Mouse (Mus musculus) heart, embryonic 10.5 days (tissue): ENCODE measurements around the gene Cacna1e. TPM values are rescaled to one million over a fixed set of nuclear protein-coding genes. Genes with fewer than 3 reads are reported as not detected.

Experiments used
- DNase-seq: peaks from one replicate; pipeline ENCODE4 v3.0.0-alpha.2; 2017; ENCODE audit warnings: low spot score
- H3K27ac ChIP-seq: fragments of 300-500 bp; sonication (generic); 2 replicates; pipeline ENCODE4 v1.5.1; 2016; ENCODE audit warnings: mild to moderate bottlenecking
- H3K27me3 ChIP-seq: fragments of 300-500 bp; sonication (generic); 2 replicates; pipeline ENCODE4 v1.6.1; 2016; ENCODE audit warnings: mild to moderate bottlenecking; ENCODE audit not compliant: poor library complexity, insufficient read depth, severe bottlenecking
- H3K36me3 ChIP-seq: fragments of 300-500 bp; sonication (generic); 2 replicates; pipeline ENCODE4 v1.6.1; 2016; ENCODE audit warnings: mild to moderate bottlenecking, moderate library complexity
- H3K4me1 ChIP-seq: fragments of 300-500 bp; sonication (generic); 2 replicates; pipeline ENCODE4 v1.6.1; 2016; ENCODE audit warnings: mild to moderate bottlenecking
- H3K4me3 ChIP-seq: fragments of 300-500 bp; sonication (generic); 2 replicates; pipeline ENCODE4 v1.5.1; 2016; ENCODE audit warnings: mild to moderate bottlenecking, moderate library complexity
- H3K9me3 ChIP-seq: fragments of 300-500 bp; sonication (generic); 2 replicates; pipeline ENCODE4 v1.6.1; 2016; ENCODE audit warnings: mild to moderate bottlenecking, moderate library complexity
- WGBS: fragments of 180-500 bp; shearing (Covaris S2); methylation state at CpG from one replicate; pipeline ENCODE4 v1.1.7; 2016; 5-methylcytosine and 5-hydroxymethylcytosine counted together
- polyA plus RNA-seq: library from polyadenylated mRNA; unstranded; fragments of >200 nt; fragmentation: Nextera tagmentation; extraction: Ambion mirVana; gene quantifications from 2 replicates; pipeline ENCODE4 v1.2.1, GENCODE M21; 2016

The Cacna1e gene
- polyA plus RNA-seq, 1 experiment from 2014 or later, result 0.20 TPM

DNA sequence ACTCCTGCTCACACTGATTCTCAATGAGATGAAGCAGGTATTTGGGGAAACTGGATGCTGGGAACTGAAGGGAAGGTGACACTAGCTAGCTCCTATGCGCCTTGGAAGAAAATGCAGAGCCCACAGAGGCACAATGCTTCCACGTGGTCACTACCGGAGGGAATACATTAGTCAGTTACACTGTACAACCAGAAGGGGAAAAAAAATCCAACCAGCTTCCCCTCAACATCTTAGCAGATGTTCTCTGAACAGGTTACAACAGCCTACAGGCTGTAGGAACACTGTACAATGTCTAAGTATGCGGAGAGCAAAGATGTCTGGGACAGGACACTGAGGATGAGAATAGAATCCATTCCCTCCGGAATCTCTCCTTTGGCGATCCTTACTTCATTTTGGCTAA is 161.2 kb downstream of the Cacna1e start:
- peak; percentile 36 for DNase-seq
- peaks cover 27% of the 10 kb centered on the region for H3K4me1 ChIP-seq
- peaks cover 58% of the 10 kb centered on the region for H3K27me3 ChIP-seq
- WGBS, result 47% methylated on average over 6 of the region's 6 CpGs
- no peaks in the 10 kb centered on the region for H3K36me3 ChIP-seq
- peak overlapping the region; percentile 22 for H3K4me3 ChIP-seq
- no peak overlapping the region for H3K27ac ChIP-seq
- no peaks in the 10 kb centered on the region for H3K9me3 ChIP-seq

DNA sequence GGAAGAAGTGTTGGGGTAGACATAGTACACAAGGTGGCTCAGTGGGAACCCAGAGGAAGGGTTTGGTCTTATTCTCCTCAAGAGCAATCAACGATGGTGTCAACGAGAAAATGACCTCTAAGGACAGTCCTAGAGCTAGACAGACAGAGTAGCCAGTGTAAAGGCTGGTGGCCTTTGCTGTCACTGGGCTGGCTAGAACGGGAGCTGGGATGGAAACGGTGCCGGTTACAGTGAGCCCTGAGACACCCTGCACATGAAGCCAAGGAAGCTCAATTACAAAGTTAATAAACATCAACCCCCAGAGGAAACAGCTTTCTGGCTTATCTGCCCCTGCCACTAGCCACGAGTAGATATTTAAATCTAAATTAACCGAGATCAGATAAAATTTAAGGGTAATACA is 168.7 kb downstream of the Cacna1e start:
- WGBS, result 76% methylated on average over 7 of the region's 7 CpGs
- H3K4me1 ChIP-seq, result no peaks in the 10 kb centered on the region

DNA sequence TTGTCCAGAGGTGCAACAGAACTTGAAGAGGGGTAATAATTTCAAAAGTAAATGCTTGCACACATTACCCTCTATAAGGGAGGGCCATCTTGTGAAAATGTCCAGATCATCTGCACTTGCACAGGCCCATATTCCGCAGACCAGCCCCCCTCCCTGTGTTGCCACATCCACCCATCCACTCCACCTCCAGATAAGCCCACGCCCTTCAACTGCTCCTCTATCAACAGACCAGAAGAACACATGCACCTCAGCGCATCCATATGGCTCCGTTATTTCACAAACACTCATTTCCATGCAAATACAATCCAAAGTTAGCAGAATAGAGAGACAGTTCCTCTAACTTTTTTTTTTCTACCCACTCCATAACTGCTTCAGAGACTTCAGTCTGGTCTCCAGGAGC is 171.6 kb downstream of the Cacna1e start:
- Histone ChIP-seq H3K36me3 (no peaks in the 10 kb centered on the region), H3K4me3 (no peak overlapping the region), H3K9me3 (no peaks in the 10 kb centered on the region), H3K27ac (no peak overlapping the region), H3K4me1 (no peaks in the 10 kb centered on the region), H3K27me3 (no peaks in the 10 kb centered on the region)
- no peak for DNase-seq
- 82% methylated on average over 4 of the region's 4 CpGs for WGBS

More for the DNA sequence above, 168.7 kb downstream of the Cacna1e start:
- H3K27ac ChIP-seq, result no peak overlapping the region
- no peaks in the 10 kb centered on the region for H3K27me3 ChIP-seq
- H3K36me3 ChIP-seq, result no peaks in the 10 kb centered on the region
- DNase-seq, result no peak
- H3K9me3 ChIP-seq, result no peaks in the 10 kb centered on the region
- no peak overlapping the region for H3K4me3 ChIP-seq

DNA sequence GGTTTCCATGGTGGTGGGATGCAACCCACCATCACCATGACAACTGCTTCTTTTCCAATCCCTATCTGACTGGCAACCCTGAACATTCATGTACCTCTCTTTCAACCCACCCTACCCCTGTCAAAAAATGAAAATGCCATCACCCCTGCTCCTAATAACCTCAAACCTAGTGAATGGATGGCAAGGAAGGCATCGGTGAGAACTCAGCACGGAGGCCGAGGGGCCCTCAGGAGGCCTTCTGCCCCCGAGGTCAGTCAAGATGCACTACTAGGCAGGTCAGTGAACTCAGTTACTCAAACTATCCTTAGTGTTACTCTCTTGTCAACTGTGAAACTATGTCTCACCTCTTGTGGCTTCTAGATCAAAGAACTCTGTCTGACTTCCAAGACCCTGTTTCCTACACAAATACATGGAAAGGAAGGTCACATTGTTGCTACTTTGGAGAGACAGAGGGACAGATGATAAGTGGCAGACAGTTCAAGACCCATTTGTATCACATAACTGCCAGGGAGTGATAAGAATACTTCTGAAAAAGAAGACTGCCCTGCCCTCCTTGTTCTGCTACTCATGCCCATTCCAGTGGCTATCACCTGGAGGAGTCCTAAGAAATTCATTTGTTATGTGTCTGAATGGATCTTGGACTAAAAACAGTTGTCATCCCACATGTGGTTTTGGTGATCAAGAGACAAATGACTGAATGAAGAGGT is 176.6 kb downstream of the Cacna1e start:
- Histone ChIP-seq H3K4me1 (peaks cover 13% of the 10 kb centered on the region; the same call in 1 of the 2 replicates), H3K27me3 (no peaks in the 10 kb centered on the region), H3K4me3 (no peak overlapping the region), H3K9me3 (no peaks in the 10 kb centered on the region), H3K36me3 (no peaks in the 10 kb centered on the region), H3K27ac (no peak overlapping the region)
- no peak for DNase-seq
- WGBS, result 81% methylated on average over 4 of the region's 4 CpGs

DNA sequence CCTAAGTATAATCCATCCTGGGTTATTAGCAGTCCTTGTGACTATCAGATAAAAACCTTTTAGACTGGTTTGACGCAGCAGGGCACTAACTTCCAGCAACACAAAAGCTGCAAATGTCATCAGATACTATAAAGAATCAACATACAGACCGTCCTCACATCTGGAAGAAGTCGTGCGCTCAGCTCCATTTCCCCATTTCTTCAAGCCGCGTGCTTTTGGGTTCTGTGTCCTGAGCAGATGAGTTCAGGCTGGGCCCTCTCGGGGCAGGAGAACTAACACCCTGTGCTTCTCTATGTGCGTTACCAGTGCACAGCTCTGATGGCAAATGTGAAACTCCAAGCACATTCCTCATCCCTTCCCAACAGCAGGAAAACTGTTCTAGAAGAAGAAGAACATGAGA is 177.3 kb downstream of the Cacna1e start:
- Histone ChIP-seq H3K27me3 (no peaks in the 10 kb centered on the region), H3K4me3 (no peak overlapping the region), H3K36me3 (no peaks in the 10 kb centered on the region), H3K4me1 (peaks cover 13% of the 10 kb centered on the region; the same call in 1 of the 2 replicates), H3K27ac (no peak overlapping the region), H3K9me3 (no peaks in the 10 kb centered on the region)
- WGBS, result 82% methylated on average over 8 of the region's 8 CpGs
- DNase-seq, result no peak

DNA sequence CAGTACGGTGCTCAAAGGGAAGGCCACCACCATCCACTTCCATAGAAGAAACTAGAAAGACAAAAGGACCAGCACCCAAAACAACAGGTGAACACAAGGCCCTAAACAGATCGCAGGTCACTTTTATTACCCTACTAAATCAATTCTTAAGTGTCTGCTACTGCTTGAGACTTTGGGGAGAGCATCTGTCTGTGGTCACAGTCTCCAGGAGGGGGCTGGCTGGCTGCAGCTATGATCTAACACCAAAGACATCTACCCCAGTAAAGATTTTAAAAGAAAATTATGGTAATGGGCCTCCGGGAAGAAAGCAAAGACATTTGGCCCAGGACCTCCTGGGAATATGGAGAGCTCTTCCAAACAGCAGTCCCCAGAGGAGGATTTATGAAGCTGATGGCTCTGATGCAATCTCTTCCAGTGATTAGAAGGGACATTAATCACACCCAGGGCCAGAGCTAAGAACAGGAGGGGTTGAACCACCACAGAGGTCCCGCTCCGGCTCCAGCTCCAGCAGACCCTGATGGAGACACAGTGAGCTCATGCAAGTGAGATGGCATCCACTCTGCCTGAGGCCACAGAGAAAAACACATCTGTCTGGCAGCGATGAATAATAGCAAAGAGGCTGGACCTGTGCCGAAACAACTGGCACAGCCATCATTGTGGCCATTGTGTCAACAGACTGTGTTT is 178.3 kb downstream of the Cacna1e start:
- Histone ChIP-seq H3K9me3 (no peaks in the 10 kb centered on the region), H3K4me3 (no peak overlapping the region), H3K36me3 (no peaks in the 10 kb centered on the region), H3K4me1 (peaks cover 13% of the 10 kb centered on the region; the same call in 1 of the 2 replicates), H3K27me3 (no peaks in the 10 kb centered on the region), H3K27ac (no peak overlapping the region)
- no peak for DNase-seq
- WGBS, result 83% methylated on average over 7 of the region's 7 CpGs

DNA sequence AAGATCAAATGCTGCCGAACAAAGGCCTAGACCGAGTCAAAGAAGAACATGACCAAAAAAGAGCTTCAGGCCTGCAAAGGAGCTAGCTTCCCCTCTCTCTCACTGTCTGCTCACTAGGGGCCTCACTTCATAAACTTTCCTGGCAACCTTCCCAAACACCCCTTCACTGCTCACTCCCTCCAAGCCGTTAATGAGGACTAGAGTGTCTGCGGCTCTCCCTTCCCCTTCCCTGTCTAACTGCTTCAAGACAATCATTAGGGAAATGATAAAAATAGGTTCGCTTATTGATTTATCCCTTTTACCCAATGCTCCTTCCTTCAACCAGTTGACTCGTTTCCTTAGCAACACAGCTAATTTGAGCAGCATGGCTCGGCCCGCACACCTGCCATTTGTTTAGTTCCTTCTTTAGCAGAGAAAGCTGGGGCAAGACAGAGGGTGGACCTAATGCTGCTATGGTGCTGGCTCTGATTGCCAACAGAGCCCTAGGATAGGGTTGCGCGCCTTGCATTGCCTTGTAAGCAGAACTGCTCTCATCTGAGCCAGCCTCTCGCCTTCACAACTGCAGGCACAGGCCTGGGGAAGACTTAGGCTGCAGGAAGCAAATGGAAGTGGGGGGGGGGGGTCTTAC is 179.6 kb downstream of the Cacna1e start:
- peaks cover 13% of the 10 kb centered on the region; the same call in 1 of the 2 replicates for H3K4me1 ChIP-seq
- DNase-seq, result no peak
- H3K27me3 ChIP-seq, result no peaks in the 10 kb centered on the region
- 67% methylated on average over 11 of the region's 11 CpGs for WGBS
- H3K36me3 ChIP-seq, result no peaks in the 10 kb centered on the region
- H3K27ac ChIP-seq, result no peak overlapping the region
- H3K4me3 ChIP-seq, result no peak overlapping the region
- no peaks in the 10 kb centered on the region for H3K9me3 ChIP-seq

DNA sequence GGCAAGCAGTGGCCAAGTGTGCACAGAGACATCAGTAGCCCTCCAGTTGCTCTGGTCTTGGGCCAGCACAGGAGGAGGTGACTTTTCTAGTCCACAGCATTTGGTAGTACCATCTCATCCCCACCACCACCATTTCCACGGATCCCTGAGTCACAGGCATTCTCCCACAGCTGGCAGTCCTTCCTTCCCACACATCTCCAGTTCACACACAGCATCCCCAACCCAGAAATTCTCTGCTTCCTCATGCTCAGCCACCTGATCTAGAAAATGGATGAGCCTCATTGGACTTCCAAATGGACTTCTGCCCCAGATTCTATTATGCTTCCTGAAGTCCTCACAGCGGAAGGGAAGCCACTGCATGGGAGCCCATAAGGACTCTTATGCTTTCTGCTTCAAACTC is 181.7 kb downstream of the Cacna1e start:
- WGBS, result 79% methylated on average over 2 of the region's 2 CpGs
- no peaks in the 10 kb centered on the region for H3K9me3 ChIP-seq
- H3K4me1 ChIP-seq, result peaks cover 13% of the 10 kb centered on the region; the same call in 1 of the 2 replicates
- H3K27me3 ChIP-seq, result no peaks in the 10 kb centered on the region
- DNase-seq, result no peak
- no peaks in the 10 kb centered on the region for H3K36me3 ChIP-seq
- H3K4me3 ChIP-seq, result no peak overlapping the region
- H3K27ac ChIP-seq, result no peak overlapping the region

DNA sequence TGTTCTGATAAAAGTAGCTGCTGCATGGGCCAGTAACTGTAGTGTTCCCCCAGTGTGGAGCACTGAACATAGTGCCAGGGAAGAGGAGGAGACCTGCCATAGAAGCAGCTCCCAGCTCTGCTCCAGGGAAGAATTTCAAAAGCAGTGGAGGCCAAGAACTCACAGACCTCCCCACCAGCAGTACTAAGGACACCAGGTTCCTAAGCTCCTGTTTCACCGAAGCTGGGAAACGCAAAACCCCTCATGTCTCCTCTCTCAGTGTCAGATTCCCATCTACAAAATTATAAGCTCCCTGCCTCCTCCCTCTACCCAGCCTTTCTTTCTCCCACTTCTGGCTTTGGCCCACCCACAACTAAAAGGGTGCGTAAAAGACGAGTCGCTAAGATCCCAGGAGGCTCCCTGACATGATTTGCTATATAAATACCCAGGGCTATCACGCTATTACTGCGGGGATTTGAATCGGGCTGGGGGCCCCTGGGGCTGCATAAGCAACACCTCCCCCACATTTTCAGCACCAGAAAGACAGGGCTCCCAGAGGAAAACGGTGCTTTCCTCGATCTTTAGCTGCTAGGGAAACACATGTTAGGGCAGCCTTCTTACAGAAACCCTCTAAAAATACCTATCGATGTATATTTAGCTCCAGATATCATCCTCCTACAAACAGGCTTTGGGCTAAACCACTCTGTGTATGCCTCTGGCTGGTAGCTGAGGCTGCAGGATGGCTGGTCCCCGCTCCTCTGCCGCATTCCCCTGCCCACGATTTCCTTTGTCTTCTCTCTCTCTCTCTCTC is 195.2 kb downstream of the Cacna1e start:
- Histone ChIP-seq H3K9me3 (no peaks in the 10 kb centered on the region), H3K27ac (peak overlapping the region; percentile 6; the same call in 1 of the 2 replicates), H3K4me1 (peaks cover 16% of the 10 kb centered on the region), H3K27me3 (no peaks in the 10 kb centered on the region), H3K36me3 (no peaks in the 10 kb centered on the region), H3K4me3 (0 out of 2 replicates have a peak overlapping the region, but pooled peaks have one; percentile 15)
- WGBS, result 37% methylated on average over 14 of the region's 14 CpGs
- DNase-seq, result no peak

DNA sequence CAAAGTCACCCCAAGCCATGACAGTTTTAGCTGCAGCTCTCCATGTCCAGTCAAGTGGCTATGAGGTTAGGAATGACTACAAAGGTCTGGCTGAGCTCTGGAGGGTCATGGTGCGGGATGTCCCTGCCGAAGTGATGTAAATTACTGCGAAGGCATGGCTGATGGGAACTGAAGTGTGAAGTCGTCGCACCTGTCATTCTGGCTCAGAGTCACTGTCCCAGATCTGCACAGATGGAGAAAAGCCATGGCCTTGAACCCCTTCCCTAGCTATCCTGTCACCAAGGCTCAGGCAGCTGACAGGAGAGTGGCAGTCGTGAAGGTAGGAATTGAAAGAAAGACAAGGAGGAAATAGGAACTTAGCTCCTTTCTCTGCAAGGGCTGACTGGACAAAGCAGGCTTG is 197.4 kb downstream of the Cacna1e start:
- H3K4me1 ChIP-seq, result peaks cover 16% of the 10 kb centered on the region
- 69% methylated on average over 6 of the region's 6 CpGs for WGBS
- DNase-seq, result no peak
- H3K36me3 ChIP-seq, result no peaks in the 10 kb centered on the region
- H3K27ac ChIP-seq, result no peak overlapping the region
- H3K27me3 ChIP-seq, result no peaks in the 10 kb centered on the region
- no peak overlapping the region for H3K4me3 ChIP-seq
- no peaks in the 10 kb centered on the region for H3K9me3 ChIP-seq

DNA sequence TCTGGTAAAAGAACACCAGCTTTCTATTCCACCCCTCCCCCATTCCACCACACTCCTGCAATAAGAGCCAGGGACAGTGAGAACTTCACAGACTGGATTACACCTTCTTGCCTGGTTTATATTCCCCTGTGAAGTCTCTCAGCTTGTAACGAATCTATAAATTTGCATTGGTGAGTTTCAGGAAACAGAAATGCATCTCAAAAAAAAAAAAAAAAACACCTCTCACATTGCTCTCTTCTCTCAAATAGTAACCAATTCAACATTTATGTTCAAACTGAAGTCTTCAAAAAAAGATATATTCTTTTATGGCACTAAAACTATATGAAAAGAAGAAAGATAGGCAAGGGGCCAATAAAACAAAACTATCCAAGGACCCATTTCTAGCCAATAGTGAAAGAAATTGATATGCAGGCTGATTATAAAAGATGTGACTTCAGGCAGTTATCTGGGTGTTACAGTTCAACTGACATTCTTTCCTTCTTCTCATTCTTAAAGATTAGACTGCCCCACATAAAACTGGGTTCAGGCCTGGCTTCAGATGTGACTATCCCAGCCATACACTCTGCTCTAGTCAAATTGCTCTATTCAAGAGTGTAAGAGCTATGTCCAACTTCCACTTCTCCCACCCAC is 200.7 kb downstream of the Cacna1e start:
- WGBS, result 96% methylated on average over 1 of the region's 1 CpGs
- Histone ChIP-seq H3K27me3 (no peaks in the 10 kb centered on the region), H3K27ac (no peak overlapping the region), H3K9me3 (no peaks in the 10 kb centered on the region), H3K4me3 (no peak overlapping the region), H3K4me1 (peaks cover 10% of the 10 kb centered on the region; the same call in 1 of the 2 replicates), H3K36me3 (no peaks in the 10 kb centered on the region)
- DNase-seq, result no peak

DNA sequence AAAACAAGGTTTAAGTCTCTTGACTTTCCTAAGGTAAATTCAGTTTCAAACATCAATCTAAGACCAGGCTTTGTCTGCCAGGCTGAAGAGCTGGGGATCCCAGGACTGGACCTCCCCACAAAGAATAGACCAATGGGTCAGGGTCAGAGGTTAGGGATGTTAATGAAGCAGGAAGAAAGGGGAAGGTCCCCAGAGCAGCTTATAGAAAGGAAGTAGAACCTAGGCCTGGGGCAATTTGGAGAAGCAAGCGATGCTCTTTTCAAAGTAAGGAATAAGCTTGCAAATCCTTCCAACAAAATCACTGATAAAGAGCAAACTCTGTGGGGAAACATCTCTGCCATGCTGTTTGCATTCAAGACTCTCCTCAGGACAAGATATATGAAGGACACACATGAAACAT is 205.3 kb downstream of the Cacna1e start:
- no peaks in the 10 kb centered on the region for H3K27me3 ChIP-seq
- DNase-seq, result no peak
- 76% methylated on average over 1 of the region's 1 CpGs for WGBS
- H3K36me3 ChIP-seq, result no peaks in the 10 kb centered on the region
- H3K27ac ChIP-seq, result no peak overlapping the region
- no peaks in the 10 kb centered on the region for H3K9me3 ChIP-seq
- H3K4me3 ChIP-seq, result no peak overlapping the region
- no peaks in the 10 kb centered on the region for H3K4me1 ChIP-seq
